Mouse (Mus musculus): ENCODE results near the gene Tmigd1.

Tmigd1 gene

GRCm38 (mm10) chr11:76901579-76902361 lies at the start of gene Tmigd1:
Tmigd1 (plus strand) TSS chr11:76902159.
- no peak for DNase-seq (ENCODE audit: low read depth, low spot score)

DNA sequence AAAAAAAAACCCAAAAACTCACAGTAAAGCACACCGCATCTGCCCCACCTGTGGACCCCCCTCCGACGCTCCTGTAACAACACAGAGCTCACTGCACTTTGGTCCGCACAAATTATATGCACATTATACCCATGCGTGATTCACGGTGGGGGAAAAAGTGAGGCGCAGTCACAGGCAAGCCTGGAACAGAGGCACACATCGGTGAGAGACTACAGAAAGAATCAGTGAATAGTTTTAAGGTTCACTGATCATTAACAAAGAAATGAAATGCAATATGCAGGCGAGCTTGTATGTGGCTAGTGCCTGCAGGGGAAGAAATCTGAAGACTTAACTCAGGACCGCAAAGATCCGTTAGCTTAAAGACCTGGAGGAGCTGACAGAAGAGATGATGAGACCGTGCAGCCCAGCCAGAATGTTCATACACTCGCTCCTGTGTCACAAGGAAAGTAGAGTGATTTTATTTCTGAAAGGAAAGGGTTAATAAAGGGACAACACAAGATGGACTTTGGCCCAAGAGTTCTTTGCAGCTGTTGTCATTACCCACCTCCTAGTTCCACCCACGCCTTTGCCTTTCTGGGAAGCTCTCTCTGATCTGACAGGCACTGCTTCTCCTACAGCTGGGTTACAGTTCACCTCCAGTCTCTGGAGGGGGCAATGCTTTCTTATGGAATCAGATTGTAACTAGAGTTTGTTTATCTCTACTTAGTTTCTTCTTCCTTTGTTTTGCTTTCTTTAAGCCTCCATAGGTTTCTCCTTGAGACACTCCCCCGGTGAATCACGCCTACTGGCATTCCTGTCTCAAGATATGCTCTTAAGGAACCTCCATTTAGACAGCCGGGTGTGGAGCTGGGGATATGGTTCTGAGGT lies 47.3 kb upstream of the Tmigd1 start:
- DNase-seq (ENCODE audit: low read depth, low spot score), result no peak

GRCm38 (mm10) chr11:76856601-76857000 lies 45.4 kb upstream of the Tmigd1 start:
- DNase-seq (ENCODE audit: low read depth, low spot score), result no peak

GRCm38 (mm10) chr11:76857111-76857510 lies 44.8 kb upstream of the Tmigd1 start:
- DNase-seq (ENCODE audit: low read depth, low spot score), result no peak

DNA sequence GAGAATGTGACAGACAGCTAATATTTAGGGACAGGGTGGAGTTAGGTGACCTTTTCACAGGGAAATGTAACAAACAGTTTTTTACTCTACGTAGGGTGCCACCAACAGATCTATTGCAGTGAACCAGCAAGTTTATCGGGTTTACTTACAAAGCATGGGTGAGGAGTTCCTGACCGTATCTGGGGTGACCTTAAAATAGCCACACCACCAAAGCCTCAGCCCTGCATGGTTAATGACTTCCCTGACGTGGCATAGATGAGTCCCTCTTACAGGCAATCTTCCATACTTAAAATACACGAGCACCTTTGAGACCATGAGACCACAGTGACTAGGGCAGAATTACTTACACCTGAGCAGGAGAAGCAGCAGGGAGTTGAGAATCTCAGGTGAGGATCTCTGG lies 43.2 kb upstream of the Tmigd1 start:
- DNase-seq (ENCODE audit: low read depth, low spot score), result no peak

- no peak for DNase-seq (ENCODE audit: low read depth, low spot score)
These were observed 42.7 kb upstream of the Tmigd1 start for GRCm38 (mm10) chr11:76859261-76859660.

GRCm38 (mm10) chr11:76861185-76861584 lies 40.8 kb upstream of the Tmigd1 start:
- DNase-seq (ENCODE audit: low read depth, low spot score), result no peak

DNA sequence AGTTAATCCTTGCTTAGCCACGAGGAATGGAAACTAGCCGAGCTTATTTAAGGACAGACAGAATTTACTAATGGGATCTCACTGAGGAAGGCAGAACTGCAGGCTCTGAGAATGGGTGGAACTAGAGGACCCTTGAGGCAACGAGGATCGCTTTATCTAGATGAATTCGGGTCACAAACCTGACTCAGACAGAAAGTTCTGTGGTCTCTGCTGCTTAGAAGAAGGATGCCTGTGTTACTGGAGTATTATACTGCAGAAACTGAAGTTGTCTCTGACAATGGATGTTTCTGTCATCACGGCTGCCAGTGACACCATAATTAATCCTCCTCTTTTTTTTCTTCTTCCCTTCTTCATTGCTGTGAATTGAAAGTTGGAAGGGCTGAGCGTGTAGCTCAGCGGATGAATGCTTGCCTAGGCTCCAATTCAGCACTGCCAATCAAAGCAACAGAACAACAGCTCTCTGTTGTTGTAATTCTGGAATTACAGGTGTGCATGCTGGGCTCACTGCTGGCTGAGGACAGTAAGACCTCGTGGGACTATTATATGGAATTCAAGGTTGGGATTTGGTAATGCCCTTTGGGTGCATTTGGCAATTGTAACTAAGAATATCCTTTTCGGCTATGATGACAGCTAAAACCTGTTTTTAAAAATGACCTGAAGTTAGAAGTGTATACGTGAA lies 29.3 kb upstream of the Tmigd1 start:
- no peak for DNase-seq (ENCODE audit: low read depth, low spot score)

DNA sequence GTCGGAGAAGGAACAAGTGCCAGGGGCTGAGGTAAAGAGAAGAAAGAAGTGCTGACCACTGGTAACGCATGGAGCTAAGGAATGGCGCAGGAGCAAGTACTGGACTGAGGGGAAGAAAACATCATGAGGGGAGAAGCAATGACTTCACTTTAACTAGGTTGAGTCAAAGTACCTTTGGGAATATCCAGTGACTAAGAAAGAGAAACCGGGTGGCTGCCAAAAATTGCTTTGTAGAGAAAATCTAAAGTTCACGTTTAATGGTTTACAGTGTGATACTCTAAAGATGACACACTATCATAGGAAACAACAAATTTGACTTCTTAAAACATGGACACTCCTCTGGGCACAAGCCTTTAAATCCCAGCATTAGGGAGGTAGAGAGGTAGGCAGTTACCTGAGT lies 28.1 kb upstream of the Tmigd1 start:
- DNase-seq (ENCODE audit: low read depth, low spot score), result no peak

GRCm38 (mm10) chr11:76874766-76875165 lies 27.2 kb upstream of the Tmigd1 start:
- no peak for DNase-seq (ENCODE audit: low read depth, low spot score)

DNA sequence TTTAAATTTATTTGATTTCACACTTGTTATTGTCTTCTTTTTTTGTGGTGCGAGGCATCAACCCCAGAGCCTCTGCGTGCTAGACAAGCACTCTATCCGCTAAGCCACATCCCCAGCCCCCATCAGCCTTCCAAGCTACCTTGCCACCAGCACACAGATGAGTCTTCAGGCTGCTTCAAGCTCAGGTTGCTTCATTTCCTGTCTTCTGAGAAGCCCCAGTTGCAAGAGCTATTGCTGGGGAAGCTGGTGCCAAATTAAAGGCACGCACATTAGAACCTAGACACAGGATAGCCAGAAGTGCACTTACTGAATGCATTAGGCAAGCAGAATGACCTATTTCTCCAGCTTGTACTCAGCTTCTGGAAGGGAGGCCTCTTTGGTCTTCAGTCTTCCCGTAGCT lies 22.1 kb upstream of the Tmigd1 start:
- no peak for DNase-seq (ENCODE audit: low read depth, low spot score)

GRCm38 (mm10) chr11:76884451-76884850 lies 17.5 kb upstream of the Tmigd1 start:
- DNase-seq (ENCODE audit: low read depth, low spot score), result no peak

- no peak for DNase-seq (ENCODE audit: low read depth, low spot score)
These were observed 12.4 kb upstream of the Tmigd1 start for GRCm38 (mm10) chr11:76889339-76890164.

- no peak for DNase-seq (ENCODE audit: low read depth, low spot score)
These were observed 10.8 kb upstream of the Tmigd1 start for GRCm38 (mm10) chr11:76891171-76891570.

- DNase-seq (ENCODE audit: low read depth, low spot score), result no peak
These were observed 10.1 kb upstream of the Tmigd1 start for GRCm38 (mm10) chr11:76891738-76892349.

DNA sequence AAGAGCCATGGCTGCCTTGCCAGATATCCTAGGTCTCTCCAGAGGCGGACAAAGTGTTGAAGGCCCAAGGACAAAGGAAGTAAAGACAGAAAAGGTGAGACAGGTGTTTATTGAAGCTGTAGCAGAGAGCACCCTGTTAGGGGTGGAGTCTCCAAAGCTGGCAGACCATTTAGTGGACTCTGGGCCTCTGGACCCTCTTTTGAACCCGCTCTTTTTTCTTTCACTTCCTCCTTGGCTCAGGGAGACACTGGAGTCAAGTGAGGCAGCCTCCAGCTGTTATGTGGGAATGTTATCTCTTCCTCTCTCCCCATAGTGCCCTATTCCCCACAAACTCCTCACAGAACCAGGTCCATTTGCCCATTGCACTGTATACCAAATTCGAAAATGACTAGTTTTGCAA lies 9.0 kb upstream of the Tmigd1 start:
- DNase-seq (ENCODE audit: low read depth, low spot score), result no peak

DNA sequence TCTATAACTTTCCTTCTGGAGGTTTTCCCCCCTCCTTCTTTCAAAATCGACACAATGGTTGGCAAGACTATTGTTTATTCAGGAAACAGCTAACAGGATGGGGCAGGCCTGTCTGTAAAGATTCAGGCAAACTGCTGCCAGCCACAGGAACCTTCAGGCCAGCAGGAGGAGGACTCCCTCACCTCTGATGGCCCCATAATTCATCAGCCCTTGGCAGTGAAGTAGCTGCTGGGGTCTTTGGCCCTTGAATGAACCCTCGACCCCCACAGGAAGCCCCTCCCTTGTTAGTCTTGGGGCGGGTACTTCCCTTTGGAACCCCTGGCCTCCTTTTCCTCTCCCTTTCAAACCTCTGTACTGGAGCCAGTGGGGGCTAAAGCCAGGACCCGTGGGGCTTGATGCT lies 8.4 kb upstream of the Tmigd1 start:
- no peak for DNase-seq (ENCODE audit: low read depth, low spot score)

DNA sequence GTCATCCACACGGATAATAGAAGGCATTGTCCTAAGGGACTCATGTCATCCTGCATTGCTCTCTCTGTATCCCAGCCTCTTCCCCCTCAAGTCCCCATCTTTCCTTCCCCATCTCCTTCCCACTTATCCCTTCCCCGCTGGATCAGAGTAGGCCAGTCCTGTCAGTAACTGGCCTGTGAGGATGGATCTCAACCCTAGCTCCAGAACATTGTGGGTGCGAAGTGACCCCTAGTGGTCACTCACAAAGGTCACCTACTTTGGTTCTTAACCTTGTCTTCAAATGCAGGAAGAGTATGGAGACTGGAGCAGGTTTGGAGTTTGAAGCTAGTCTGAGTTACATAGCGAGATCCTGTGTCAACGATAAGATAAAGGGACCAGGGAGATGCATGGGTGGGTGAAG lies 7.7 kb upstream of the Tmigd1 start:
- DNase-seq (ENCODE audit: low read depth, low spot score), result peak; percentile 67

- DNase-seq (ENCODE audit: low read depth, low spot score), result no peak
These were observed 5.6 kb upstream of the Tmigd1 start for GRCm38 (mm10) chr11:76896360-76896759.

DNA sequence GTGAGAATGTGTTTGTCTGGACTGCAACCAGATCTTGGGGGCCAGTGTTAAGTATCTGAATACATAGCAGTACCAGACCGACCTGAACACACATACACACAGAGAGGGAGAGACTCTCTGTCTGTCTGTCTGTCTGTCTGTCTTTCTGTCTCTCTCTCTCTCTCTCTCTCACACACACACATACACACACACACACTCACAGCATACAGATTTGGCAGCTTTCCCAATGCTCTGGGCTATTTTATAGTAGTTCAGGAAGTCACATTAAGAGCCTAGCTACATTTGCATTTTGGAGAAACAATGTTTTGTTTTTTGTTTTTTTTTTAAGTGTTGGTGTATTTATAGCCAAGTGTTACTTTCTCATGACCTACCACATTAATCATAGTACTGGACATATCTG lies 4.8 kb upstream of the Tmigd1 start:
- no peak for DNase-seq (ENCODE audit: low read depth, low spot score)

DNA sequence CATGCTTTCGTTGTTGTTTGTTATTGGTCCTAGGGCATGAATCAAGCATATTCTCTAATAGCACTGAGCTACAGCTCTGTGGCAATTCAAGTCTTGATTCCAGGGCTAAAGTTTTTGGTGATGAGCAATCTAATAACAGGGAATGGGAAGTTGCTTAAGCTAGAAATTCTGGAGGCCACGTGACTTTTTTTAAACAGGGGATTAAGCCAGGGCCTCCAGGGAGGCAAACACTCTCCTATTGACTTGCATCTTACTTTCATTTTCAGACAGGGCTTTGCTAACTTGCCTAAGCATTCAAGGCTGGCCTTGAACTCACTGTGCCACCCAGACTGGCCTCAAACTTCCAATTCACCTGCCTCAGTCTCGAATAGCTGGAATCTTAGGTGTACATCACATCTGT lies 4.1 kb upstream of the Tmigd1 start:
- no peak for DNase-seq (ENCODE audit: low read depth, low spot score)
